Mouse (Mus musculus): ENCODE measurements around the gene Abraxas2. TPM values are rescaled to one million over a fixed set of nuclear protein-coding genes. Genes with fewer than 3 reads are reported as not detected.

The Abraxas2 gene
- polyA plus RNA-seq, 1 experiment from 2014 or later = 43.5 TPM

- H3K4me3 ChIP-seq = no peak overlapping the region
- H3K4me2 ChIP-seq = no peak overlapping the region
- no peak overlapping the region for H3K27ac ChIP-seq
- WGBS = 78% methylated on average over 5 of the region's 5 CpGs
- no peaks in the 10 kb centered on the region for H3K9me3 ChIP-seq (replicated peaks)
- peaks cover 18% of the 10 kb centered on the region for H3K4me1 ChIP-seq
- no peaks in the 10 kb centered on the region for H3K27me3 ChIP-seq
- no peak overlapping the region for H3K9ac ChIP-seq
- H3K36me3 ChIP-seq (ENCODE audit: poor library complexity, severe bottlenecking) = no peaks in the 10 kb centered on the region
- ATAC-seq = no peak
Measured at GRCm38 (mm10) chr7:132858043-132858608, 899 bp upstream of the Abraxas2 start.

GRCm38 (mm10) chr7:132866316-132866715 lies 7.3 kb downstream of the Abraxas2 start:
- no peaks in the 10 kb centered on the region for H3K27me3 ChIP-seq
- ATAC-seq = no peak
- WGBS = 95% methylated on average over 9 of the region's 9 CpGs
- peaks cover under 1% of the 10 kb centered on the region; the same call in 1 of the 2 replicates for H3K4me1 ChIP-seq
- peaks cover 49% of the 10 kb centered on the region for H3K36me3 ChIP-seq (ENCODE audit: poor library complexity, severe bottlenecking)
- no peak overlapping the region for H3K27ac ChIP-seq
- H3K9ac ChIP-seq = no peak overlapping the region
- no peak overlapping the region for H3K4me2 ChIP-seq
- no peak overlapping the region for H3K4me3 ChIP-seq
- H3K9me3 ChIP-seq (replicated peaks) = no peaks in the 10 kb centered on the region

- no peak for ATAC-seq
- peaks cover 87% of the 10 kb centered on the region for H3K36me3 ChIP-seq (ENCODE audit: poor library complexity, severe bottlenecking)
- 96% methylated on average over 2 of the region's 2 CpGs for WGBS
Measured at GRCm38 (mm10) chr7:132873043-132873442, 14.0 kb downstream of the Abraxas2 start.

DNA sequence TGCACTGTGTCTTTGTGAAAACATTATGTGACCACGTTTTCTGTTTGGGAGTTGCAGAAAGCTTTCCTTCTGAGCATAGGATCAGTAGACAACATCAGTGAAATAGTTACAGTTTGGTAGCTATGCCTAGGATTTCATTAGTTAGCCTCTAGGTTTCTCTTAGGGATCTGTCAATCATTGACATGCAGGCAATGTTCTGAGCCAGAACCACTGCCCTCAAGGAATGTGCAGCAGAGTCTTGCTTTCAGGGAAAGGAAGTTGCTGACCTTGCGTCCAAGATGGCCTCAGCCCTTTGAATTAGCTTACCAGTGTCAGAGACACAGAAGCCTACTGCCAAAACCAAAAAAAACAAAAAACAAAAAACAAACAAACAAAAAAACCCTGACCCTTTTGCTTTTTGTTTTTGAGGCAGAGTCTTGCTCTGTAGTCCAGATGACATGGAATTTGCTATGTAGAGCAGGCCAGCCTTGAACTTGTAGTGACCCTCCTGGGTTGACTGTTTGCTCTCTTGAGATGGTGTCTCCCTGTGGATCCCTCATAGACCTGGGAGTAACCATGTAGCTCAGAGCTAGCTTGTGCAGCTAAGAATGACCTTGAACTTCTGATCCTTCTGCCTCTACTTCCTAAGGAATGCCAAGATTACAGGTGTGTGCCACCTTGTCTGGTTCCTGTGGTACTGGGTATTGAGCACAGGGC lies 16.5 kb downstream of the Abraxas2 start:
- H3K4me2 ChIP-seq = no peak overlapping the region
- 90% methylated on average over 2 of the region's 2 CpGs for WGBS
- H3K9ac ChIP-seq = no peak overlapping the region
- H3K4me1 ChIP-seq = no peaks in the 10 kb centered on the region
- H3K27me3 ChIP-seq = no peaks in the 10 kb centered on the region
- H3K36me3 ChIP-seq (ENCODE audit: poor library complexity, severe bottlenecking) = peaks cover 92% of the 10 kb centered on the region
- H3K27ac ChIP-seq = no peak overlapping the region
- ATAC-seq = no peak
- H3K9me3 ChIP-seq (replicated peaks) = no peaks in the 10 kb centered on the region
- no peak overlapping the region for H3K4me3 ChIP-seq

More at GRCm38 (mm10) chr7:132873043-132873442, 14.0 kb downstream of the Abraxas2 start:
- H3K4me3 ChIP-seq = no peak overlapping the region
- no peaks in the 10 kb centered on the region for H3K4me1 ChIP-seq
- no peak overlapping the region for H3K9ac ChIP-seq
- H3K9me3 ChIP-seq (replicated peaks) = no peaks in the 10 kb centered on the region
- no peak overlapping the region for H3K27ac ChIP-seq
- no peak overlapping the region for H3K4me2 ChIP-seq
- no peaks in the 10 kb centered on the region for H3K27me3 ChIP-seq

DNA sequence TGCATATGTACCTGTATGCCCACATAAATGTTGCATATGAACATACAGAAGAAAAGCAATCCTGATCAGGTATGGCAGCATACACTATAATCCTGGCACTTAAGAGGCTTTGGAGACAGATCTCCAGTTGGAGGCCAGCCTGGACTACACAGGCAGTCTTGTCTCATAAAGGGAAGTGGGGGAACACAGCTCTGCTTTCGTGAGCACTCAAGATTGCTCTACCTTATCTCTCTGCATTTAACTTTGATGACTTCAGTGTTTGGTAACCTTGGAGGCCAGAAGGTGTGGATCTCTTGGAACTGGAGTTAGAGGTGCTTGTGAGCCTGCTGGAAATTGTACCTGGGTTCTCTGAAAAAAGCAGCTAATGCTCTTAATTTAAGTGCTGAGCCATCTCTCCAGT lies 21.3 kb downstream of the Abraxas2 start:
- peaks cover 96% of the 10 kb centered on the region for H3K36me3 ChIP-seq (ENCODE audit: poor library complexity, severe bottlenecking)

GRCm38 (mm10) chr7:132882343-132882742 lies 23.3 kb downstream of the Abraxas2 start:
- ATAC-seq = no peak
- Histone ChIP-seq H3K4me1 (no peaks in the 10 kb centered on the region), H3K4me3 (no peak overlapping the region), H3K27ac (no peak overlapping the region), H3K27me3 (no peaks in the 10 kb centered on the region), H3K36me3 (ENCODE audit: poor library complexity, severe bottlenecking) (peaks cover 80% of the 10 kb centered on the region), H3K4me2 (no peak overlapping the region), H3K9ac (no peak overlapping the region), H3K9me3 (replicated peaks) (no peaks in the 10 kb centered on the region)
- 69% methylated on average over 2 of the region's 2 CpGs for whole genome bisulfite sequencing

More for the DNA sequence above, 21.3 kb downstream of the Abraxas2 start:
- Histone ChIP-seq H3K9ac (no peak overlapping the region), H3K4me1 (no peaks in the 10 kb centered on the region), H3K27ac (no peak overlapping the region), H3K9me3 (replicated peaks) (no peaks in the 10 kb centered on the region), H3K4me3 (no peak overlapping the region), H3K27me3 (no peaks in the 10 kb centered on the region), H3K4me2 (no peak overlapping the region)
- no peak for ATAC-seq
- WGBS = 89% methylated on average over 1 of the region's 1 CpGs

DNA sequence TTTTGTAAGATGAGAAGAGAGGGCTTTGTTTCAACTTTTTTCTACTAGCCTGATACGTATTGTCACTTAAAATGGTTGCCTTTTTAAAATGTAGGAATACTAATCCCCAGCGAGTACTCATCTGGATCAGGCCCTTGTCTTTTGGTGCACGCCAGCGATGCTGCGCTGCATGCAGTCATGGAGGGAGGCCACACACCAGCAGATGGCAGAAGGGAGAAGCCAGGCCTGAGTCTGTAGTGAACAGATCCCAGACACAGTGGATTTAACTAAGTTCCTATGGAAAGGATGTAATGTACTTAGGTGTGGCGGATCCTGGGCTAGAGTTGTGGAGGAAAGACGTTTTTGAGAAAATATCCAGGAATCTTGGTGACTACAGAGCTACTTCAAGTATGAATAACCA lies 25.0 kb downstream of the Abraxas2 start:
- Histone ChIP-seq H3K27me3 (no peaks in the 10 kb centered on the region), H3K4me3 (no peak overlapping the region), H3K4me2 (no peak overlapping the region), H3K9ac (no peak overlapping the region), H3K4me1 (no peaks in the 10 kb centered on the region), H3K9me3 (replicated peaks) (no peaks in the 10 kb centered on the region), H3K27ac (no peak overlapping the region), H3K36me3 (ENCODE audit: poor library complexity, severe bottlenecking) (peaks cover 66% of the 10 kb centered on the region)
- ATAC-seq = no peak
- WGBS = 90% methylated on average over 7 of the region's 7 CpGs

DNA sequence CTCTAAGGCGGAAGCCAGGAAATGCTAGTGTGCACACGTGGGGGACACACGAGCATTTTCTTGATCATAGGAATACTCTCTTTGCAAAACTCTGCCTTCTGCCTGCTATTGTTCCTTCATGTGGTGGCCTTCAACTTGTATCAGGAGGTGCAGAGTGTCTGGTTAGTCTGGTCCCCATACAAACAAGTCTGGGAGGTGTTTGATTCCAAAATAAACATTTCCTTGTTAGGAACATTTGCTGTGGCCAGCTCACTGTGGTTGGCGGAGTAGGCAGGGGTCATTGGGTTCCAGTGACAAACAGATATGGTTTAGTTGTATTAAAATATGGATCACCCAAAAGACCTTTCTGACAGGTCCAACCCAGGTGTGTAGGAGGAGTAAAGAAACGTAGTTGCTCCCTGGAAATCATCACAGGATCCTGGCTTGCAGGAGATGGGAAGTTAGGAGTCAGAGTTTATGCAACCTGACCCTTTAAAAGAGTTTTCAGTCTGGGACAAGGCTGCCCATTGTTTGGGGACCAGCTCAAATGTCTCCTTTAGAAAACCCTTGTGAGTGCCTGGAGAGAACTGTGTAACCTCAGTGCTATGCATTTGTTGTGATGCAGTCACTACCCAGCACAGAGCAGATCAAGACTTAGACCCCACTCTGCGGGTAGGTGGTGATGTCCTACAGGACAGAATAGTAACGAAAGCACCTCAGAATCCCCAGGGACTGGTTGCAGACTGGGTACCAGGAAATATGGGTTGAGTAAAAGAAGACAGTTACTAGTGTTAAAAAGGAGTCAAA lies 28.2 kb downstream of the Abraxas2 start:
- ATAC-seq = no peak
- Histone ChIP-seq H3K27me3 (no peaks in the 10 kb centered on the region), H3K4me1 (no peaks in the 10 kb centered on the region), H3K4me3 (no peak overlapping the region), H3K27ac (no peak overlapping the region), H3K9ac (no peak overlapping the region), H3K9me3 (replicated peaks) (no peaks in the 10 kb centered on the region), H3K36me3 (ENCODE audit: poor library complexity, severe bottlenecking) (peaks cover 35% of the 10 kb centered on the region), H3K4me2 (no peak overlapping the region)
- 79% methylated on average over 7 of the region's 7 CpGs for WGBS

- Histone ChIP-seq H3K9me3 (replicated peaks) (no peaks in the 10 kb centered on the region), H3K9ac (no peak overlapping the region), H3K36me3 (ENCODE audit: poor library complexity, severe bottlenecking) (peaks cover 26% of the 10 kb centered on the region), H3K4me3 (no peak overlapping the region), H3K4me1 (no peaks in the 10 kb centered on the region), H3K27ac (no peak overlapping the region), H3K4me2 (no peak overlapping the region), H3K27me3 (no peaks in the 10 kb centered on the region)
- no peak for ATAC-seq
- WGBS = 92% methylated on average over 3 of the region's 3 CpGs
Measured at GRCm38 (mm10) chr7:132888052-132888451, 29.0 kb downstream of the Abraxas2 start.

- 68% methylated on average over 4 of the region's 4 CpGs for WGBS
- Histone ChIP-seq H3K27ac (no peak overlapping the region), H3K27me3 (no peaks in the 10 kb centered on the region), H3K4me3 (no peak overlapping the region), H3K4me1 (no peaks in the 10 kb centered on the region), H3K36me3 (ENCODE audit: poor library complexity, severe bottlenecking) (peaks cover 20% of the 10 kb centered on the region), H3K9me3 (replicated peaks) (0 out of 2 replicates have a peak, but pooled peaks cover under 1% of the 10 kb centered on the region), H3K4me2 (no peak overlapping the region), H3K9ac (no peak overlapping the region)
- no peak for ATAC-seq
Measured at GRCm38 (mm10) chr7:132888518-132889249, 29.7 kb downstream of the Abraxas2 start.

GRCm38 (mm10) chr7:132889691-132890090 lies 30.7 kb downstream of the Abraxas2 start:
- ATAC-seq = no peak
- Histone ChIP-seq H3K9ac (no peak overlapping the region), H3K9me3 (replicated peaks) (0 out of 2 replicates have a peak, but pooled peaks cover 4% of the 10 kb centered on the region), H3K4me1 (no peaks in the 10 kb centered on the region), H3K4me2 (no peak overlapping the region), H3K36me3 (ENCODE audit: poor library complexity, severe bottlenecking) (peaks cover 10% of the 10 kb centered on the region), H3K27ac (no peak overlapping the region), H3K27me3 (no peaks in the 10 kb centered on the region), H3K4me3 (no peak overlapping the region)
- WGBS = 92% methylated on average over 8 of the region's 8 CpGs

Data from forebrain, embryonic 13.5 days (tissue).